Mouse (Mus musculus): ENCODE data around the gene Rps17. TPM values are rescaled to one million over a fixed set of nuclear protein-coding genes. Genes with fewer than 3 reads are reported as not detected.

The Rps17 gene
- polyA plus RNA-seq, 1 experiment from 2014 or later = 1,051 TPM

DNA sequence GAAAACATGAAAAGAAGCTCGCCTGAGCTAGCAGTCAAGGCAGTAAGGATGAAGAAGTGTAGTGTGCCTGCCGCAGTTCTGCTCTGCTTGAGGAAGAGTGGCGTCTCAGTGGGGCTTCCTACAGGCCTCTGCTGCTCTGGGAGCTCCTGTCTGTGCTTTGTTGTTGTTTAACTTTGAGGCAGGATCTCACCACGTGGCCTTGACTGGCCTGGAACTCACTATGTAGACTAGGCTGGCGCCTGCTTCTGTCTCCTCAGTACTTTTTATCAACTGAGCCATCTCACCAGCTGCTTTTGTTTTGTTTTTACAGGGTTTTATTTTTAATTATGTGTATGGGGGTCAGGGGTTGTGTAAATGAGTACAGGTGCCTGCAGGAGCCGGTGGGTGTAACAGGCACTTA is 46.8 kb downstream of the Rps17 start:
- no peak for ATAC-seq
- Histone ChIP-seq H3K27ac (no peak overlapping the region), H3K9me3 (replicated peaks) (no peaks in the 10 kb centered on the region), H3K4me2 (no peak overlapping the region), H3K27me3 (replicated peaks) (no peaks in the 10 kb centered on the region), H3K9ac (no peak overlapping the region), H3K4me3 (no peak overlapping the region), H3K36me3 (no peaks in the 10 kb centered on the region), H3K4me1 (no peaks in the 10 kb centered on the region)
- 40% methylated on average over 6 of the region's 6 CpGs for WGBS (ENCODE audit: insufficient replicate concordance)

DNA sequence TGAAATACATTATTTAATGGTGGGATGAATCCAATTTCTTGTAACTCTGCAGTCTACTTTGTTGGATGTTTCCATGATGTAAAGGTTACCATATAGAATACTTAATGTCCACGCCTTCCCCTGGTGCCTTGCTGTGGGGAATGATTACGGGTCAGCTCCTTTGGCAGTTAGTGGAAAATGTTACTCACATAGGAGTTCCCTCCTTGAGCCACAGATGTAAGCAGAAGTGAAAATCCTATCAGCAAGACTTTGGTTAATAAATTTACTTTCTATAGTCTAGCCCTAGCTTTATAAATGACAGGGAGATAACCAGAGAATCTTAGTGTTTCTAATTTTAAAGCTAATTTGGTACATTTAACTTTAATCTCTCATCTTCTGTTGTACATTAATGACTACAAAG is 49.9 kb downstream of the Rps17 start:
- H3K27me3 ChIP-seq (replicated peaks) = no peaks in the 10 kb centered on the region
- no peak for ATAC-seq

More for the DNA sequence above, 49.9 kb downstream of the Rps17 start:
- no peak overlapping the region for H3K4me3 ChIP-seq
- H3K9me3 ChIP-seq (replicated peaks) = no peaks in the 10 kb centered on the region
- no peaks in the 10 kb centered on the region for H3K4me1 ChIP-seq
- no peak overlapping the region for H3K9ac ChIP-seq
- no peak overlapping the region for H3K27ac ChIP-seq
- no peaks in the 10 kb centered on the region for H3K36me3 ChIP-seq
- H3K4me2 ChIP-seq = no peak overlapping the region
- WGBS (ENCODE audit: insufficient replicate concordance) = 65% methylated on average over 2 of the region's 2 CpGs

Other genes starting within 250 kb of the Rps17 start
- 0.49 and 0.51 TPM in 2 replicates for gene Slc28a1, start 230.5 kb downstream of the Rps17 start, polyA plus RNA-seq (2016; fragmentation: Nextera tagmentation; extraction: Ambion mirVana)
- 1.3 and 2.0 TPM in 2 replicates for gene Pde8a, start 131.7 kb downstream of the Rps17 start, polyA plus RNA-seq (2016; fragmentation: Nextera tagmentation; extraction: Ambion mirVana)
- 0.08 and 0.15 TPM in 2 replicates for gene Cpeb1, start 110.2 kb upstream of the Rps17 start, polyA plus RNA-seq (2016; fragmentation: Nextera tagmentation; extraction: Ambion mirVana)
- 0.13 and 0.35 TPM in 2 replicates for gene Ap3b2, start 148.7 kb upstream of the Rps17 start, polyA plus RNA-seq (2016; fragmentation: Nextera tagmentation; extraction: Ambion mirVana)
- not detected in 2 replicates for gene BC048679, start 153.0 kb upstream of the Rps17 start, polyA plus RNA-seq (2016; fragmentation: Nextera tagmentation; extraction: Ambion mirVana)
- 0.05 and 0.06 TPM in 2 replicates for gene Fsd2, start 221.7 kb upstream of the Rps17 start, polyA plus RNA-seq (2016; fragmentation: Nextera tagmentation; extraction: Ambion mirVana)
- 8.2 and 9.6 TPM in 2 replicates for gene Whamm, start 226.0 kb upstream of the Rps17 start, polyA plus RNA-seq (2016; fragmentation: Nextera tagmentation; extraction: Ambion mirVana)

All from liver, embryonic 12.5 days (tissue).